Mouse (Mus musculus): ENCODE measurements around the gene Ddx39.

DNA sequence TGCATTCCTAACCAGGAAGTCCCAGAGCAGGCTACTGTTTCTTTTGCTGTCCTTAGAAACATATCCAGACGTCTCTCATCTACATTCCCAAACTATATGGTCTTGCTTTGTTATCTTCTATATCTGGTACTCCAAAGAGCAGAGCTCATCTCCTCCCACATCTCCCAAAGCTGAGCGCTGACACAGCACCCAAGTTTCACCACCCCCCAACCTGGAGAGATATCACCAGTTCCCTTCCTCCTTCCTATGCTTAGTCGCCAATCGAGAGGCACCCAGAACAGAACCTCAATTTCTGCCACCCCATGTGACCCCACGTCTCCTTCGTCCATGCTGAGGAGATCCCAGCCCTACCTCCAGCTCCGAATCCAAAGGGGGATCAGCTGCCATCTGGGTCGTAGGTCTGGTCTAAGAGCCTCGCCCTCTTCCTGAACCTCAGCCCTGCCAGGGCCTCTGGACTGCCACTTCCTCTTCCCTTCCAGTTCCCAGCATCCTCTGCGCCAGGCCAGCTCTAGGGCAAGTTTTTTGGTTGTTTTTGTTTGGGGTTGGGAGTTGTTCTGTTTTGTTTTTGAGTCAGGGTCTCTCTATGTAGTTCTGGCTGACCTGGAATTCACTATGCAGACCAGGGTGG lies 21.3 kb upstream of the Ddx39 start:
- no peak for TF ChIP-seq EP300 (IDR thresholded peaks at IDR 0.05; ENCODE audit: low read depth)
- TF ChIP-seq CTCF (IDR thresholded peaks at IDR 0.05; ENCODE audit: low read depth): no peak

Data from liver, embryonic 14.5 days (tissue).